Mouse (Mus musculus): ENCODE measurements around the gene Prcd.
A peak's percentile ranks its signal among the peaks of the same experiment; 100 is the strongest.
"Not testable (repeated sequence)": the region's sequence is repeated elsewhere in the genome, so short reads cannot be mapped to it uniquely, and the experiment has no call there.

Prcd gene

DNA sequence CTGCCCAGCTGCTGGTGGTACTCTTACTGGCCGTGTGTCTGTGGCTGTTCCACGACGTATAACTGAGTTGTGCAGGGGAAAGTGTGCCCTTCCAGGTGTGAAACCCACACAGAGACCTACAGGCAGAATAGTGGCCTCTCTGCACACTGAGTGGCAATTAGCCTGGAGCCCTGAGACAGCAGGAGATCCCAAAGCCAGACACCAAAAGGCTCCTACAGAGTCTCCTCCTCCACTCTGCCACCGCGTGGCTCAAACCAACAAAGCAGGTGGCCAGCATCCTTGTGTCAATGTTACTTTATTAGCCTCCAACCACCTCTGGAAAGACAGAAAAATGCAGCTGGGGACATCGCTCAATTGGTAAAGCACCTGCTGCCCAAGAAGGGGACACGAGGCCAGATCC lies 15.5 kb downstream of the Prcd start:
- no peak for DNase-seq (ENCODE audit: low spot score in 2 of 2)

DNA sequence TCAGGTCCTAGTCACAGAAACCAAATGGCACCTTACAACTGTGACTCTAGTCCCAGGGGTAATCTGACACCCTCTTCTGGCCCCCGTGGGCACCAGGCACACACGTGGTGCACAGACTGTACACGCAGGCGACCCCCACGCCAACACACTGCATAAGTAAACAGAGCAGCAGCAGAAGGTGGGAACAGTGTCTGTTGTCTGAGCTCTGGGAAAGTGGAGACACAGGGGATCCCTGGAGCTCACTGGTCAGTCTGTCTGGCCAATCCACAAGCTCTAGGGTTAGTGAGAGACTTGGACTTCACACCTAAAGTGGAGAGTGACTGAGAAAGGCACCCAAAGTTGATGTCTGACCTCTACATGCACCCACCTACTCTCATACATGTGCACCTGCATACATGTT lies 16.0 kb downstream of the Prcd start:
- DNase-seq (ENCODE audit: low spot score in 2 of 2): no peak

DNA sequence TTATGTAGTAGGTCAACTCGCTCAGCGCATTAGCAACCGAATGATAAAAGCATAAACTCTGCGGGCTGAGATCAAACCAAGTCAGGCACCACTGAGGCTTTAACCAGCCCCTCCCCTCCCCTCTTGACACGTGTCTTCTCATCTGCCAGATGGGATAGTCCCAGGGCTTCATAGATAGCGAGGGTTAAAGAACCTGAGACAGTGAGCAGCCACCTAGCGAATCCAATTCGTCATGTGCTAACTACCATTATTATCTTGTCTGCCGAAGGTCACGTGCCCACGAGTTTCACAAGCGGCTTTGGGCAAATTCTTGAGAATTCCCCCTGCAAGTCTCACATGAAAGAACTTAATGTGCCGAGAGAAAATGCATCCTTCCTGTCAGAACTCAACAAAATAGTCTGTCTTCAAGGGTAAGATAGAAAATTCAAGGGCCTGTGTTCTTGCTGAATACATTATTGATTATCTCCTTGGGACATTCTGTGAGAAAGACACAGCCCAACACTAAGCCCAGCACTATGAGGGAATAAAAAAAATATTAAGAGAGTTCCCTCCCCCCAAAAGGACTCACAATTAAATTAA lies 16.5 kb downstream of the Prcd start:
- DNase-seq (ENCODE audit: low spot score in 2 of 2): no peak

DNA sequence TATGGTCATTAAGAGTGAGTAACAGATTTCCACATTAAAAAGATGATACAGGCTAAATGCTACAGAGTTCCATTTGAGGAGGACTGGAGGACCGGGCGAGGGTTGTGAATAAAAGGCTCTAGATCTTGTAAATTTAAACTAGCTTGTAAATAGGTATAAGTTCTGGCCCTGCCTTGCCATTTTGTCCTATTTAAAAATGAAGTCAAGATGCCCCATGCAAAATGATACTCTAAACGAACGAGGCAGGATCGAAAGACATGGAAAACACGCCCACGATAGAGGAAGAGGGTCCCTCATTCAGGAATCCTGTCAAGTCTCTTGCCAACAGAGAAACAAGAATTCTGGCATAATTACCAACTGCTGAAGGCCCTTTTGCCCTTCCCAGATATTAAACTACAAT lies 17.1 kb downstream of the Prcd start:
- DNase-seq (ENCODE audit: low spot score in 2 of 2): no peak

DNA sequence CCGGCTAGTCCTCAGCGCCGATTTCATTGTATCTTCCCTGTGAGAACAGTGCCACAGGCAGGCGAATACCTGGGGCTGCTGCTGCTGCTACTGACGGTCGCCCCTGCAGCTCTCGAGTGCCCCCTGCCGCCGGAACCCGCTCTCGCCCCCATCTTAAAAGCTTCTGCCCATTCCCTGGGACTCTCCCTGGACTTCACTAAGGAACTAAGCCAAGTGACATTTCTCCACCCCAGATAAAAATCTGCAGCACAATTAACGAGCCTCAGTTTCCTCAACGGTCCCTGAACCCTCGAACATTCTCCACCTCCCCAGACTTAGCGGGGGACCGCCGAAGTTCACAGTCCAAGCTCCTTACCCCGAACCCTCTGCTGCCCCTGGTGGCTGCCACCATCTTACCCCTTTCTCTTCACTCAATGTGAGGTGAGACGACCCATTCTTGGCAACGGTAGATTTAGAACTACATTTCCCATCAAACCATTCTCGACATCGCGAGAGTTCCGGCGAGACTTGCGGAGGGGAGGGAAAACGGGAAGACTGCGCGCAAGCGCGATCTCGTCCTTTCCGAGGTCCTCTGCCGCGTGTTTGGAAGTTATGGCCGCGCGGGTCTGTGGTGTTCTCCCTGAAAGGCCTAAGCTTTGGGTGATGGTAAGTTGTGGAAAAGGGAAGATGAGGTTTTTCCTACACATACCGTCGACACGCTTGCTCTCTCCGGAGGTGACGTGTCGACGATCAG lies 17.9 kb downstream of the Prcd start:
- DNase-seq (ENCODE audit: low spot score in 2 of 2): peak; percentile 95 to 96

DNA sequence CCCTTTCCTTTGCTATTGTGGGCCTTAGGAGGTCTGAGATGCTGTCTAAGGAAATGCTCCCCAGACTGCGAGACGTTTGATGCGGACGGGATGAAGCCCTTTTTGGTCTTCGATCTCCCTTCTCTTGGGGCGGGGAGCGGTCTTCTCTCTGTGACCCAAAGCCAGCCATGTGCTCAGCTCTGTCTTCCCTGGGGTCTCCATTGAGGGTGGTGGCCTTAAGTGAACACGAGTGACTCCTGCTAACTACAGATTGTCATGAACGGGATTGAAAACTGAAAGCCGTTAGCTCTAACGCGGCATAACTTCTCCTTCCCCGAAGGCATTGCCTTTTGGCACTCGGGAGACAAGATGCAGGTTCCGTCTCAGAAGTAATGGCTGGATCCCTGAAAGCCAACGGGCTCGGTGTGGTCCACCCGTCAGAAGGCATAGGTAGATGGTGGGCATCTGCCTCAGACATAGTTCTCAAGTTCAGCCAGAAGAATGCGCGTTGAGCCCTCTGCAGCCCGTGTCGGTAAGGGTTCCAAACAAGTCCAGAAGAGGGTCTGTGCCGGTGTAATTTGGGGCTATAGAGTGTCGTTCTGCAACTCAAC lies 18.6 kb downstream of the Prcd start:
- no peak for DNase-seq (ENCODE audit: low spot score in 2 of 2)

DNA sequence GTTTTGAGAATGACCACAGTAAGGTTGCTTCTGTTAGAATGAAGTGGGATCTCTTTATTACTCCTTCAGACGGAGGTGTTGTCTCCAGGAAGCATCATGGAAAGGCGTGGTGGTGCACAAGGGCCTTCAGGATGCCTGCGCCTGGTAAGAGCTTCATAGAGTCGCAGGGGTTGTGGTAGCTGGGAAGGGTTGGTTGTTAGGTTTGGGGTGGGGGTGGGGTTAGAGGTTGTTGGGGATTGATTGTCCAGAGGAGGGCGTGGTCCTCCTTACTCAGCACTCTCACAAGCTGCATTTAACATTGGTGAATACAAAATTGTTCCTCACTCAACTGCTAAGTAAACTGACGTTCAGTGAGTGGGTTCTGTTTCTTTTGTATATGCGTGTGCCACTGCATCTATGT lies 19.3 kb downstream of the Prcd start:
- DNase-seq (ENCODE audit: low spot score in 2 of 2): no peak

DNA sequence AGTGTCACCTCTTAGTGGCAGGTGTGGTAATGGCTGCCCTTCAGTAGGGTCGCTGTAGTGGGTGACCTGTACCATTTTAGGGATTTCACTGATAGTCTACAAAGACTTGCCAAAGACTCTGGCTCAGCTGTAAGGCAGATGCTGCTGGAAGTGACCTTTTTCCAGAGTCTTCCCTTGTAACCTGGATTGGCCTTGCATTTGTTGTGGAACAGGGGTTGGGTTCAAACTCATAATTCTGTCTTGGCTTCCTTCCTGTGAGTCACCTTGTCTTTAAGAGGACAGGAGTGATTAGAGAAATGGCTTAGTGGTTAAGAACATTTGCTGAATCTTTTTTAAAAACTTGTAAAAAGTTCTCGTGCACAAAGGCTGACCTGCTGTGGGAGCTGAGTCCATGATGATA lies 20.1 kb downstream of the Prcd start:
- no peak for DNase-seq (ENCODE audit: low spot score in 2 of 2)

DNA sequence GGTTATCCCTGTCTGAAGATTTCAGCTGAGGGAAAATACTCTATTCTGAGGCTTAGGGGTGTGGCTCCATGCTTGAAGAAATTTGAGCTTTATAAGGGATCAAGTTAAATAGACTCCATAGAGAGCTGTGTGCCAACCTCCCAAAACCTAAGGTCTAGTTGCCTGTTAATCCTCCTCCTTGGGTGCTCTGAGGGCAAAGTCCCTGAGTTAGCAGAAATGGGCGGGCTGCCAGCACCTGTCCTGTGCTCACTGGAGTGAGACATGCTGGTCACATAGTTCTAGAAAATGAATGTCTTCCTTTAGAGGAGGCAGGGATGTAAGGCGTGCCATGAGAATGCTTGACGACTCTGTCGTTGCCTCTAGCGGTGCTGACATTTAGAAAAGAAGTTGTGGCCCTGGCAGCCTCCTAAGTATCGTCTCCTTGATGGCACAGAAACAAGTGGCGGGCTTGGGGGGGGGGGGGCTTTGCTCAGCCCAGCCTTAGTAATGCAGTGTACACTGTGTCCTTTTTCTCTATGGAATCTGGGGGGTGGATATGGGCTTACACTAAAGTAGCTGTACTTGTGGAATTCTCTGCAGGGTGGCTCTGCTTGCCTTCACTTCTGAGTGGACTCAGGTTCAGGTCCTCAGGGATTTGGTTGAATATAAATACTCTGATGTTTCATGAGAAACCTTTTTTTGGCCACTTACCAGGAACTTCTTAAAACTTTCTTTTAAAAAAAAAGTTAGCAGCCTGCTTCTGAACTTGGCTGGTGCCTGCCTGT lies 21.5 kb downstream of the Prcd start:
- no peak for DNase-seq (ENCODE audit: low spot score in 2 of 2)

DNA sequence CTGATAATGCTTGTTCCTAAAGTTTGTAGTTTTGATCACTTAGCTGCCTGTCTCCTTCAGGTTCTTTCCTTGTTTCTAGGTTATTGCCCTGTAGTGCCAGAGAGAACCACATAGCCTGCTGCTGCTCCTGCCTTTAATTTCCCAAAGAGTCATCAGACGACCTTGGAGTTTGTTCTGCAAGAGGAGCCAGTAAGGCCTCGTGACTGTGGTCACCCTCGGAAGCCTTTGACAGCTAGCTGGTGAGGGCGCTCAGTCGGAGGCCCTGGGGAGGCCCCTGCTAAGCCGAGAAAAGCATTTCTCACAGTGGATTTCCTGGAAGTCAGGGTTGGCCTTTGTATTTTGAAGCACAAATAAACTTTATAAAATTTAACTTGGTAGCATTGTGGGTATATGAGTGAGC lies 22.1 kb downstream of the Prcd start:
- not testable (repeated sequence) for DNase-seq (ENCODE audit: low spot score in 2 of 2)

DNA sequence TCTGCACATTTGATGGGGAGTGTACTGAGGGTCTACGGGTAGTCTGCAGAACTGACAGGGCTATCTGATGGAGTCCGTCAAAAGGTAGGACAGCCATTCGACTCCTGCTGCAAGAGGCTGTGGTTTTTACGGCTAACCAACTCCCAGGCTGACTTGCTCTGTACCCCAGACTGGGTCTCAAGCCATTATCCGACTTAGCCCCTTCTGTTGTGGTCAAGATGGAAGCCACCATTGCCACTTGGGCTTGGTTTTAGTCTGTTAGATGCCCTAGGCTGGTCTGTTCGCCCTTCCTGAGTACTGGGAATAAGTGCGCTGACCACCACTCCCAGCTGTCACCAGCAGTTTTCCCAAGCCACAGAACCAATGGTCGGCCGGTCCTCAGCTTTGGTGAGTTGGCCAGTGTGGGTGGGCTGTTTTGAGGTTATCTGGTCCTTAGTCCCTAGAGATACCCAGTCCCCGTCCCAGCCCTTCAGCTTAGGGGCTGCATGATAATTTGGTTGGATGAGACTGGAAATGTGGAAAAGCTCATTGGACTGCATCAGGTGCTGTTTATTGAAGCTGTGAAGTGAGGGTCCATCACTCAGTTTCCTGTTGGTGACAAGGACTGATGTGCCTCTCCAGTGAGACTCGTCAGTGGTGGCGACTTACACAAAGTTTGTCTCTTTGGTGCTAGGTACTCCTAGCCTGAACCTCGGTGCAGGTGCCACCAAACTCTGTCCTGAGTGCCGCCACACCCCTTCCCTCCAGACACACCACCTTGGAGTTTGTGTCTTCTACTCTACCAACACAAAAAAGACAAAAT lies 23.0 kb downstream of the Prcd start:
- DNase-seq (ENCODE audit: low spot score in 2 of 2): no peak

DNA sequence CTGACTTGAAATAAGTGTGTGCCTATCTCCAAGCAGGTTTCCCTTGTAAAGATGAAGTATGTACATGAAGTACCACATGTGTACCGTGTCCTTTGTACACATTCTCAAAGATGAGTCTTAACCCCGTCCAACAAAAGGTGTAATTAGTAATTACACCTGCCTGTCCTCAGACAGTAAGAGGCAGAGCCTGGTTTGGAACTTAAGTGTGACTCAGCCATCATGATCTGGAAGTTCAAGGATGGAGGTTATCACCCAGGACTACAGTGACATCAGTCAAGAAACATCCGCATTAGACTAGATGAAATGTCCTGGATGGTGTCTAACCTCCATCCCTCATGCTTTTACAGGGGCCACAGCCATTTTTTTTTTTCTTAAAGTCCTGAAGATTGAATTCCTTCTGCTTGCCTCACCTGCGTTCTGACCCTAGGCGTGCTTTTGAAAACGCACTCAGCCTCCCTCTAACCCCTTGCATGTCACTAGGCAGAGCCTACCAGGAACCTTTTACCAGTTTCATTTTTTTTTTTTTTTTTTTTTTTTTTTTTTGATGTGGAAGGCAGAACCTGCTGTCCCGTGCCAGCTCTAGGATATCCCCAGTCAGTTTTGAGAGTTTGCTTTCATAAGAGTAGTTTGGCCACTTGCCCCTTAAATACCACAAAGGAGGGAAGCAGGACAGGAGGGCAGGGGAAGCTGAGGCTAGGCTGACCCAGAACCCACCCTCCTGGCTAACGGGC lies 24.5 kb downstream of the Prcd start:
- DNase-seq (ENCODE audit: low spot score in 2 of 2): no peak

DNA sequence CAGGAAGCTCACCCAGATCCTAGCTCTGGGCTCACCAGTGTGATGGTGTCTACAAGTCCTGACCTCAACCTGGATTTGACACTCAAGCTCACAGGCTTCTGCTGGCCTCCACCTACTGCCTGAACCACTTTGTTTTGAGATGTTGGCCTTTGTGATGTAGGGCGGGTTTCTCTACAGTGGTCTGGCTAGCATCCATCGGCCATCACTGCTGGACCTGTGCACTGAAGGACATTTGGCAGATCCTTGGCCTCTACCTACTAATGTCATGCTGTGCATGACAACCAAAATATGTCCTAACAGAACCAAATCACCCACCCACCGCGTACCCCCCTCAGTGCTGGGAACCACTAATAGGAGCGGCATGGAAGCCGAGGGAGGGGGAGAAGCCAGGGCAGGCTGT lies 25.8 kb downstream of the Prcd start:
- no peak for DNase-seq (ENCODE audit: low spot score in 2 of 2)

DNA sequence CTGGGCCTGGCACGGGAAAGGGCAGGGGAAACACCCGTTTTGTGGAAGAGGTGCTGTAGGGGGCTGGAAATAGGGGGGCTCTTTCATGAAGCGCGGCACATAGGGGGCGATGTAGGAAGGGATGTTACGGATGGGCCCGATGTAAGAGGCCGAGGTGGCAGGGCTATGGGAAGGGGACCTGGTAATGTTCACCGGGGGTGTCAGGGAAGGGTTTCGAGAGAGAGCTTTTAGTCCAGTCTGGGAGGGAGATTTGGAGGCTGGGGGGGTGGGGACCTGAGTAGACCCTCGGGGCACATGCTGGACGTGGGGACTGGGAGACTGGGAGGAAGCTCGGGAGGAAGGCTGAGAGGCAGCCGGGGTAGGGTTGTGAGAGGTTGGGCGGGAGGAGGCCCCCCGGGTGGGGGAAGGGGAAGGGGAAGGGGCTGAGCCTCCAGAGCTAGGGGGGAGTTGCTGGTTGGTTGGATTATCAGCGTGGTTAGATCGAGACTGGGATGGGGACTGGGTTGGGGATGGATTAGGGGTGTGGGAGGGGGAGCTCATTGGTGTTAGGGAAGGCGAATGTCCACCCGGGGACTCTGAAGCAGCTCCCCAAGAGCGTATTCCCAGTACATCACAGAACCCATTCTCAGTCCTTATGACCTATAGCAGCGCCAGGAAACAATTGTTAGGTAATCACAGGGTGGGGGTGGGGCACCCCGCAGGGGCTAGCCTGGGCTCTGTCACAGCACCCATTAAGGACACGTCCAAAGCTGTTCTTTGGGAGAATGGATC lies 27.2 kb downstream of the Prcd start:
- DNase-seq (ENCODE audit: low spot score in 2 of 2): no peak

DNA sequence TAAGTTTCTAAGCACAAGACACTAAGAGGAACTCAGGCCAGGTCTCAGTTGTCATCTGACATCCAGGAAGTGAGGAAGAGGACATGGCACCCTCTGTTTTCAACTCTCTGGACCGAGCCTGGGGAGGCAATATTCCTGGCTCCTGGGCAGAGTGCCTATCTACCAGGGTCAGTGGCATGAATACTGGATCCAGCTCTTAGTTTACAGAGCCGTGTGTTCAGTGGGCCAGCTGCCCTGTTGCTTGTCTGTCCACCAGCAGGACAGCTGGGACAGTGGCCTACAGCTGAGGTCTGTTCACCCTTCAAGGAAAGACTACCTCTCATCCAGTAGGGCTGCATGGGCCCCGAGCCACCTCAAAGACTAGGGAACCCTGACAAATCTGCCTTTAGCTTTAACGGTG lies 27.8 kb downstream of the Prcd start:
- DNase-seq (ENCODE audit: low spot score in 2 of 2): no peak

DNA sequence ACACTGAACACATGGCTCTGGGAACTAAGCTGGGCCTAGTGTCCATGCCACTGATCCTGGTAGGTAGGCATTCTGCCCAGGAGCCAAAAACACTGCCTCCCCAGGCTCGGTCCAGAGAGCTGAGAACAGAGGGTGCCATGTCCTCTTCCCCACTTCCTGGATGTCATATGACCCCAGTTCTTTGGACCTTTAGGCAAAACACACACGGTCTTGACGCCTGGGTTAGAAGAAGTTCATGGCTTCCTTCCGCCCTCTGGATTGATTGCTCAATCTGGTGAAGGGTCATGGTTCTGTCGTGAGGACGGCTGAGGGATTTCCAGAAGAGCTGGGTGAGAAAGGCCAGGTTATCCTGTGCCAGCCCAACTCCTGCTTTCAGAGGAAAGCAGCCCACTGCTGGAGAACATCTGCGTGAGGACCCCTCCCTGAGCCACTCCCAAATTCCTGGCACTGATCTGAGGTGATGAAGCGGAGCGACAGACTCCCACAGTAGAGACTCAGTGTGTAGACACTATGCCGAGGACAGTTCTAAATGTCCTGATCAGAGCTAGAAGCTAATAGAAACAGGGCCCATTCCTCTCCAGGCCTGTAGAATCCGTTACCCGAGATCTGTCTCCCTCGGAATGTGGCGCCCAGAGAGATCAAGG lies 29.3 kb downstream of the Prcd start:
- no peak for DNase-seq (ENCODE audit: low spot score in 2 of 2)

DNA sequence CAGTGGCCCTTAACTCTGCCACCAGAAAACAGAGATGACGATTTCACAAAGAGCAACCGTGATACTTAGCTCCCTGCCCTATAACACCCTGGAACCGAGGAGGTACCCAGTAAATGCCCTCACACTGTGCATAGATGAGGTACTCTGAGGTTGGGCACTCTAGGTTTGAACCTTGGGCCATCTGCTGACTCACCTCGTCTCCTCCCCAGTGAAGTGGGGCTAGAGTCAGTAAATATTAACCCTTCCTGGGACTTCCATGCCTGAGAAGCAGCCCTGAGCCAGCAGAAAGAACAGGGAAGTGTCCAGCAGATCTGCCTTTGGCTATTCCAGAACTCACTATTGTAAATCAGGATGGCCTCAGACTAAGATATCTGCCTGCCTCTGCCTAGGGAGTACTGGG lies 30.4 kb downstream of the Prcd start:
- DNase-seq (ENCODE audit: low spot score in 2 of 2): no peak

DNA sequence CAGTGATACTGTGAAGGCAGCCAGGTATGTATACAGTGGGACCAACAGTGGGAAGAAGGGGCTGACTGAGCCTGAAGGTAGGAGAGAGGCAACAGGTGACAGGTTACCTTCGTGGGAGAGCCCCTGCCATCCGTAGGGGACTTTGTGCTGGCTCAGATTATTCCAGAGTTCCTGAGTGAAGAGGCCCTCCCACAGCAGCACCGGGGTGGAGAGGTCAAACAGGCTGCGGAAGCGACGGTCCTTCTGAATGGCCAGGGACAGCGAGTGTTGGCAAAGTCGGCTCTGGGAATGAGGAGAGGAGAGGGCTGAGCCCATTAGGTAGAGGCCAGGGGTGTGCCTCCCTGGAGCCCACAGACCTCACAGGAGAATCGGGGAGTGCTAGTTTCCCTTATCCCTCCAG lies 32.4 kb downstream of the Prcd start:
- no peak for DNase-seq (ENCODE audit: low spot score in 2 of 2)

DNA sequence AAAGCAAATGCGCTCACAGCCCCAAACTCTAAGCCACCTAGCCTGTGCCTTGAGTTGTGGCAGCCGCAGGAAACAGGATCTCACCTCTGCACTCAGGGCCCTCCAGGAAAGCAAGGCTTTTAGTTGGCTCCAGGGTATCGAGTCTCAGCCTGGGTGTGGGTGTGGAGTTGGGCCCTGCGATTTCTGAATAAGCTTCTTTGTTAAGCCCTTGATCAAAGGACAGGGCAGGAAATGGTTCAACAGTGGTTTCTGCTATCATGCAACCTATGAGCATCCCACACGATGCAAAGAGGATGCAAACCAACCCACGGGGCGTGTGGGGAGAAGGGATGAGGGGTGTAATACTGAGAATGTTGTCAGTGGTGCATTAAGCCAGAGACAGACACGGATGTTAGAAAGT lies 34.6 kb downstream of the Prcd start:
- no peak for DNase-seq (ENCODE audit: low spot score in 2 of 2)

DNA sequence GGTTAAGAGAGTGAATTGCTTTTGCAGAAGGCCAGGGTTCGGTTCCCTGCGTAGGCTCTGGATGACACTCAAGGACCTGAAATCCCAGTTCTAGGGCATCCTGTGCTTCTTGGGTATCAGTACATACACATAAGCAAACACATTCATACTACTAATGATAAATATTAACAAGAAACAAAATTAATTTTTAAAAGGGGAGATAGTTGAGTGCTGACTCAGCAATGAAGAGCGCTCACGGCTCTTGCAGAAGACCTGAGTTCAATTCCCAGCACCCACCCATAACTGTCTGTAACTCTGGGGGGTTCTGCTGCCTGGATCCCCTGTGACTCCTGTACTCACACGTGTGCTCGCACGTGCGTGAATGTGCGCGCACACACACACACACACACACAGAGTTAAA lies 36.3 kb downstream of the Prcd start:
- no peak for DNase-seq (ENCODE audit: low spot score in 2 of 2)
